Mouse (Mus musculus) adrenal gland, adult 8-10 months (tissue): ENCODE results near the gene Dnajc22. TPM values are rescaled to one million over a fixed set of nuclear protein-coding genes. Genes with fewer than 3 reads are reported as not detected.
A peak's percentile ranks its signal among the peaks of the same experiment; 100 is the strongest.
"Not testable (repeated sequence)": the region's sequence is repeated elsewhere in the genome, so short reads cannot be mapped to it uniquely, and the experiment has no call there.

Experiments
- DNase-seq: peaks from one replicate; pipeline ENCODE4 v3.0.0; 2022
- total RNA-seq, 4 experiments: library from RNA; stranded (reverse); gene quantifications; 2 replicates each; pipeline ENCODE4 v1.2.4; 2022

Dnajc22 gene
- total RNA-seq, result 1 to 10 TPM in 2 of 4 experiments, under 1 TPM in 2; 0.37 to 1.6 (median 1.2) TPM

DNA sequence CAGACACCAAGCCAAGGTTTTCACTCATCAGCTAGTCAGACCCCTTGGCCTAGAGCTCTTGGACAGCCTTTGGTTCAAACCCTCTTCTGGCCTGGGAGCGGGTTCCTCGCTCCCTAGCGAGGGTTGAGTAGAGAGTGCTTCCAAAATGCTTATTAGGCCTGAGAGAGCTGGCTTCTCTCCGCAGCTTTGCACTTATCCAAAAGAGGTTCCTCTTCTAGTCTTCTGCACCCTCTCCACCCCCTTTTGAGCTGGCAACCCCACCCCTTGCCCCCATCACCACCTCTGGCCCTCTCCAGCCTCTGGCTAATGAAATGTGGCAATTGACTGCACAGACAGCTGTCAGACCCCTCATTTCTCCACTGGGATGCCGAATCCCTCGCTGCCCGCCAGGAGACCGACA lies at the start of gene Dnajc22:
TSS of gene Dnajc22 (plus strand) at position 301 of the 400 bp plus-strand sequence.
- no peak for DNase-seq

DNA sequence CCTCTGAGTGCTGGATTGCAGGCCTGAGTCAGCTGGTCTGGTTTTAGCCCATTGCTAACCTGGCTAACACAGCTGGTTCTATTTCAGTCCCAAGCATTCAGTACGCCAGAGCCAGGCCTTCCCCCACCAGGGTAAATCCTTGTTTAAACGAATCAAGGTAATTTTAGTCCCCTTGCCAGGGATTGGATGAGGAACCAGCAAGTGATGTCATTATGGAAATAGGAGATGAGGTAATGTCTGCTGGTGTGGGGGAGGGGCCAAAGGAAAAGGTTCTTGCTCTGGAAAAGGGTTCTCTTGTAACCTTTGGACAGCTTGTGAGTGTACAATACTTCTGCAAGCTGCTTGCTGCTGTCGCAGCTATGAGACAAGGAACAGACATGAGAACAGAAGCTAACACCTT lies 48.1 kb upstream of the Dnajc22 start:
- no peak for DNase-seq

DNA sequence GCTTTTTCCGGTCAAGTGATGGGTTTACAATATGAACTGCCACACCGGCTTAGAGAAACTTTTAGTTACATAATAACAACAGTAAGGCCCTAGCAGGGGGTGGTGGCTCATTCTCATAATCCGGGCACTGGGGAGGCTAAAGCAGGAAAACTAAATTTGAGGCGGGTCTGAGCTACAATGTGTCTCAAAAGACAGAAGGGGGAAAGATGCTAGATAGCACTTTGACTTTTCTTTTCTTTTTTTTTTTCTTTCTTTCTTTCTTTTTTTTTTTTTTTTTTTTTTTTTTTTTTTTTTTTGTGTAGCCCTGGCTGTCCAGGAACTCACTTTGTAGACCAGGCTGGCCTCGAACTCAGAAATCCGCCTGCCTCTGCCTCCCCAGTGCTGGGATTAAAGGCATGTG lies 47.2 kb upstream of the Dnajc22 start:
- not testable (repeated sequence) for DNase-seq

DNA sequence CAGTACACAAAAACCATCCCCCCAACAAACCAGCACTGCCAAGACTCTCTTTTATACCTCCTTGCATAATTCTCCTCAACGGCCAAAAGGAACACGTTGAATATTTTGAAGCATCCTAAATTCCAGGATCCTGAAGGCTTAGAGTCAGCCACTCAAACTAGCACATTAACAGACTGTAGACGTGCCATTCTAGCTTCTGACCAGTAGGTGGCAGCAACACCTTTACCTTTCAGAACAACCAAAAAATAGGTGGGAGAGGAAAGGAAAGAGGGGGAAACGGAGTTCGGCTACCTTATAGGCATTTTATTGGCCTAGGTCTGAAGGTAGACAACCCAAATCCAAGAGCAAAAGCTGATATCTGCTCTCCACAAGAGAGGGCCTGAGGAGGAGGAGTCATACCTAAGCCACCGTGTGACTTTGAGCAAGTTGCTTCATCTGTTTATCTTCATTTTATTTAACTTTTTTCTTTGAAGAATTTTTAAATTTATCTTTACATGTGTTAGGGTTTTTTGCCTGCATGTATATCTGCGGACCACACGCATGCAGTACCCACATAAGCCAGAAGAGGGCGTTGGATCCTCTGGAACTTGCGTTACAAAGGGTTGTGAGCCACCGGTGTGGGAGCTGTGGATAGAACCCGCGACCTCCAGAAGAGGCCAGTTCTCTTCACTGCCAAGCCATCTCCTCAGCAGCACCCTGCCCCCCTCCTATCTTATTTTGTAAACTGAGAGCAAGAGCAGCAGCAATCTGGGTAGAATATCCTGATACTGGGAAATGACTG lies 43.3 kb upstream of the Dnajc22 start:
- DNase-seq, result no peak

DNA sequence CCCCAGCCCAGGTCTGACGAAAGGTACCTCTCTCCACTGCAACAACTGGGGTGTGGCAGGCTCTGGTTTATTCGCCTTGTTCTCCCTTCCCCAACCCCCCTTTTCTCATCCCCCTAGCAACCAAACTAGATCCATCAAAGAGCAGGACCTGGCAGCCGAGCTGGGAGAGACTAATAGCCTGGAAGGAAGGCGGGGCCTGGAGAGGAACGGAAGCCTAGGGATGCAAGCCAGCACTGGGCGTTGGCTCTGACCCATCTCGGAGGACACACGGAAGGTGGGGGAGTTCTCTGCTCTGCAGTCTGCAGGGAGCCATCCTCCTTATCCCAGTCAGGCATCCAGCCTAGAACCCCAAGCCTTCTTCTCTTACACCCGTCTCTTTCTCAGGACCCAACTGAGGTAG lies 39.6 kb upstream of the Dnajc22 start:
- DNase-seq, result no peak

DNA sequence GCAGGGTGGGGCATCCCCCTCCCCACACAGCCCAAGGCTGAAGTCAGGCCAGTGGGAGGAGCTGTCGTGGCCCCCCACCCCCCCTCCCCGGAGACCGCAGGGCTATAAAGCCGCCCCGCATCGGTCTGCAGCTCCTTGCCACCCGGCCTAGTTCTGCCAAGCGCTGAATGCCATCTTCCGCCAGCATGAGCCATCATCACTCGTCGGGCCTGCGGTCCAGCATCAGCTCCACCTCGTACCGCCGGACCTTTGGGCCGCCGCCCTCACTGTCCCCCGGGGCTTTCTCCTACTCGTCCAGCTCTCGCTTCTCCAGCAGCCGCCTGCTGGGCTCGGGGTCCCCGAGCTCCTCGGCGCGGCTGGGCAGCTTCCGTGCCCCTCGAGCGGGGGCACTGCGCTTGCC lies 37.9 kb upstream of the Dnajc22 start, which contains the start of gene Prph:
TSS of gene Prph (plus strand) at position 135 of the 400 bp plus-strand sequence.
- DNase-seq, result no peak

DNA sequence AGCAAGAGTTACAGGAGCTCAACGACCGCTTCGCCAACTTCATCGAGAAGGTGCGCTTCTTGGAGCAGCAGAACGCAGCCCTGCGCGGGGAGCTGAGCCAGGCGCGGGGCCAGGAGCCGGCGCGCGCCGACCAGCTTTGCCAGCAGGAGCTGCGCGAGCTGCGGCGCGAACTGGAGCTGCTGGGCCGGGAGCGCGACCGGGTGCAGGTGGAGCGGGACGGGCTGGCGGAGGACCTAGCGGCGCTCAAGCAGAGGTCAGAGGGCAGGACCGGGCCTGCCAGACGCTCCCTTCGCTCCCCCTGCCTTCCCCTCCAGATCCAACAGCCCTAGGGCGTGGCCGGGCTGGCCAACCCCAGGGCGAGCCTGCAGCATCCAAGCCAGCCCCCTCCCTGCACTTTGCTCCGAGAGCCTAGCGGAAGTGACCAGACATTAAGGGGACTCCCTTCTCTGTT lies 37.4 kb upstream of the Dnajc22 start:
- DNase-seq, result no peak

DNA sequence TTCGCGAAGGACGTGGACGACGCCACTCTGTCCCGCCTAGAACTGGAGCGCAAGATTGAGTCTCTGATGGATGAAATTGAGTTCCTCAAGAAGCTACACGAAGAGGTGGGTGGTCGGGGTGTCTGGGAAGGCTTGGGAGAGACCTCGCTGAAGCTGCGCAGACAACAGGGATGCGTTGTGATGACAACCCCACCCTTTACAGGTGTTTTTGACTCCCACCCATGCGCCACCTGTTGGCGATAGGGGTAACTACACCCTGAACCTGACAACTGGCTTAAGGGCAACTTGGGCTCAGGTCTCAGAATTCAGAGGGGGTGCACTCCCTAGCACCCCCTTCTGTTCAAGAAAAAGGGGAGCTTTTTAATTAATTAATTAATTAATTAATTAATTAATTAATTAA lies 36.6 kb upstream of the Dnajc22 start:
- no peak for DNase-seq

DNA sequence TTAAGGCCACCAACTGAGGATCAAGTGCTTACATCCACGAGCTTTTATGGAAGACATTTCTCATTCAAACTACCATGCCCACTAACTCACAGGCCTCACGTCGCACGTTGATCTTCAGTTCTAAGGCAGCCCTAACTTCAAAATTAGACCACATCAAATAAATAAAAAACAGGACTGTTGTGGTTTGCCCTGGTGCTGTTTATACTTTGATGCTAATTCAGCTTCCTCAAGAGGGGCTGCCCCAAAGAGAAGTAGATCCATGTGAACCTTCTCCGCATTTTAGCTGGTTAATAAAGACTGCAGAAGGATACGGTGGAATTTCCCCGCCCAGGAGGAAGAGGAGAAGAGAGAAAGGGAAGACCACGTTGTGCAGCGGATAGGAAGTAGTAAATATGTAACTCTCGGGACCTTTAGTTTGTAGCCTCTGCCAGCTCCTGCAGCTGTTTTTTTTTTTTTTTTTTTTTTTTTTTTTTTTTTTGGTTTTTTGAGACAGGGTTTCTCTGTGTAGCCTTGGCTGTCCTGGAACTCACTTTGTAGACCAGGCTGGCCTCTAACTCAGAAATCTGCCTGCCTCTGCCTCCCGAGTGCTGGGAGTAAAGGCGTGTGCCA lies 27.3 kb upstream of the Dnajc22 start:
- DNase-seq, result no peak

DNA sequence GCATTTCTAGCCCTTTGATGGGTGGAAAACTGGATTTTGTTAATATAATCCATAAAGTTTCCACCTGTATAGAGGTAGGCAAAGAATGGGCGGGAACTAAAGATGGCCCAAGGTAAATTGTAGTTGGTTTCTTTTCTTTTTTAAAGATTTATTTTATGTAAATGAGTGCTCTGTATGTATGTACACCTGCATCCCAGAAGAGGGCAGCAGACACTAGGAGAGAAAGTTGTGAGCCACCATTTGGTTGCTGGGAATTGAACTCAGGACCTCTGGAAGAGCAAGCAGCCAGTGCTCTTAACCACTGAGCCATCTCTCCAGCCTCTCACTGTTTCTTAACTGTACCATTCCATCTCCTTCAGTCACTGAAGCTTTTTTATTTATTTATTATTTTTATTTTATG lies 21.0 kb upstream of the Dnajc22 start:
- no peak for DNase-seq

DNA sequence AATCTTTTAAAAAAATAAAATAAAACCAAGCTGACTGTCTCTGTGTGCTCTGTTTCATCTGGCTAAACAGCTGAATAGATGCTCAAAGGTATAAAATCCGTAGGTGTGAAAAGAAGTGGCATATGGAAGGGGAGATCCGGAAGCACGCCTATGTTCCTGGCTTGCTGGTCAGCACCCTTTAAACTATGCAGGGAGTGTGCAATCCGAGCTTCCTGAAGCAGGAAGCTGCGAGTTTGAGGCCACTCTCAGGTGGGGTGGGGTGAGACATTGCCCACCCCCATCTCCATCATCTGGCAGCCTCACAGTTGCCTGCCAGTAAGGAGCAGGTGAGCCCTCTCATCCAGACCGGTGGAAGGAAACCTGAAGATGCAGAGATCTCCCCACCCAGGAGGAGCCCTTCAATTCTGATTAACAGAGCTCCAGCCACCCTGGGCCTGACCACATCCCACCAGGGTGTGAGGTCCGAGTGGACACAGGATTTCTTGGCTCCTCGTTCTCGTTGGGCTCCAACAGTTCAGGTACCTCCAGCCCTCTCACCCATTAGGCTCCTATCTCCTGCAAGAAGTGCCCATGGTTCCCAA lies 18.9 kb upstream of the Dnajc22 start, which contains the start of gene Troap:
TSS of gene Troap (plus strand) at position 557 of the 581 bp plus-strand sequence.
- no peak for DNase-seq

DNA sequence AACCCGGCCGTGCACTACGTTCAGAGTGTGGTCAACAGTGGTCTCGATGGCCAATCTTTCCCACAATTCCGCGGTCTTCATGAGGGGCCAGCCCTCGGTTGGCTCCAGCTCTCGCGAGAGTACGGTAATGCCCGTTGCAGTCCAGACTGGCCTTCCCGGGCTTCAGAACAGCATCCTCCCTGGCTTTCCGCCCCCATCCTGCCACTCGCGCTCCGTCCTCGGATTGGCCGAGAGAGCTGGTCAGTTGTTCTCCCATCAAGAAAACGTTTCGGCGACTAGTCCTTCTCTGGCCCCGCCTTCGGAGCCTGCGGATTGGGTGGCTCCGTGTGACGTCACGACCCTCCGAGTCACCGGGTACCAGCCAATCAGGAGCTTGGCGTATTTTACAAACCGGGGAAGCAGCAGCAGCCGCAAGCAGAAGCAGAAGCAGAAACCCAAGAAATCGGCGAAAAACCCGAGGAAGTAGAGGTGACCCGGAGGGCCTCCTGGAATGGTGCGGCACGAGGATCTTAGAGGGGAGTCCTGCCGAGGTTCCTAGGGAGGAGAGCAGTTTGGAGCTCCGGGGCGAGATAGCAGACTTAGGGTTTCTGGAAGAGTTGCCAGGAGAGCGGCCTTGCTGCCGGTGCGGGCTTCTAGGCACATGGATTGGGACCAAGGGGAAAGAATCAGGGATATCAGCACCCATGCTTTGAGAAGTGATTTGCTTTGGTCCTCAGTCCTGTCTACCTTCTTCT lies 18.2 kb upstream of the Dnajc22 start:
- DNase-seq, result peak; percentile 97

DNA sequence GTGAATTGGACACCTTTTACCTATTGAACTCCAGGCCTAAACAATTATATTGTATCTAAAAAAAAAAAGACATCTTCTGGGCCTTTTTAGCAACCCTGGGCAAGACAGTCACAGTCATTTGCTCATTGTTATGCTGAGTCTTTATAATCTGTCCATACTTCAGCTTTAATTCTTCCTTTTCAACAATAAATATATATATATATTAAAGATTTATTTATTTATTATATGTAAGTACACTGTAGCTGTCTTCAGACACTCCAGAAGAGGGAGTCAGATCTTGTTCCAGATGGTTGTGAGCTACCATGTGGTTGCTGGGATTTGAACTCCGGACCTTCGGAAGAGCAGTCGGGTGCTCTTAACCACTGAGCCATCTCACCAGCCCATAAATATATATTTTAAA lies 17.0 kb upstream of the Dnajc22 start:
- not testable (repeated sequence) for DNase-seq

DNA sequence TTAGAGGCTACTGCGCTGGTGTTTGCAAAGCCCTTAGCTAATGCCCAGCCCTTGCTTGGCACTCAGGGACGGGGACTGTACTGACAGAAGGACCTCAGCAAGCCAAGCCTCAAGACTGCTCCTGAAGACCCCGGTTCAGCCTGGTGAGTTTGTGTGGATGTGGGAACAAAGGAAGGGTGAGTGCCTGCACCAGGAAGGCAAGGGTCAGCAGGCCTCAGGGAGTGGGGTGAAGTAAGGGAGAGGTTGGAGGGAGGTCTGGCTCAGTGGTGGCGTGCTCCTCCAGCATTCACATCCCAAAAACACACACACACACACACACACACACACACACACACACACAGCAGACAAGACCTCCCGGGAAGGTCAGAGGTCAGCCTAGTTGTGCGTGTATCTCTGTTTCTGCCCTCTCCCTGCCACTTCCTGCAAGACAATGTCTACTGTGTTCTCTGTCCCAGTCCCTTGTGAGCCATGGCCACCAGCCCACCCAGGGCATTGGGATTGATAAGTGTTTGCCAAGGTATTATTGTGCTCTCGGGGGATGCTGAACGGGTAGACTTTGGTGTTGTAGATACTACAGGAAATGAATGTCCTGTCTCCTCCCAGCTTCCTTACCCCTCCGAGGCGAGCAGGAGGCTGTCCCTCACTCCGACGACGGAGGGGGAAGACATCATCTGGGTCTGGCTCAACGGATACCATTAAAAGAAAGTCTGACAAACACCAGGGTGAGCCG lies 14.6 kb upstream of the Dnajc22 start:
- no peak for DNase-seq

DNA sequence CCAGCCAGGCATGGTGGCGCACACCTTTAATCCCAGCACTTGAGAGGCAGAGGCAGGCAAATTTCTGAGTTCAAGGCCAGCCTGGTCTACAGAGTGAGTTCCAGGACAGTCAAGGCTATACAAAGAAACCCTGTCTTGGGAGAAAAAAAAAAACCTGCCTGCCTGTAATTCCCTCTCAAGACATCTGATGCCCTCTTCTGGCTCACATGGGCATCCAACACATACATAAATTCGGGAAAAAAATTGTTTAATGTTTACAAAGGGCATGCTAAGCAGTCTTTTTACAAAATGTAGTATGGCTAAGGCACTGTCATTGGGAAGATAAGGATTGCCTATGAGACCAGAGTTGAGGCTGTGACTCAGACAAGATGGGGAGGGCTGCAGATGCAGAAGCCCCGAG lies 13.2 kb upstream of the Dnajc22 start:
- no peak for DNase-seq

DNA sequence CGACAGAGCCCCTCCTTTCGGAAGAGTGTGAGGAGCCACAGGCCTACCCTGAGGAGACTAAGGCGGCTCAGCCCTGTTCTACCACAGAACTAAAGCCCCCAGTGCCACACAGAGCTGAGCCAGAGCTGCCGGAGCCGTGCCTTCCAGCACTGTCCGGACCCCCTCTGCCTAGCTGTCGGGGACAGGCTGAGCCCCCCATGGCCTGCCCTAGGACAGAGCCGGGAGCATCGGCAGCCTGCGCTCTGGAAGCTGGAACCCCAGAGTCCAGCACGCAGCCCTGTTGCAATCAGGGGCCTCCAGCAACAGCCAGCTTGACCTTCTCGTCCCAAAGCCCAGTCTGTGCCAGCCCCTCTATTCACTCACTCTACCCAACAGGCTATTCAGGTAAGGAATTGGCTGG lies 10.6 kb upstream of the Dnajc22 start:
- no peak for DNase-seq

DNA sequence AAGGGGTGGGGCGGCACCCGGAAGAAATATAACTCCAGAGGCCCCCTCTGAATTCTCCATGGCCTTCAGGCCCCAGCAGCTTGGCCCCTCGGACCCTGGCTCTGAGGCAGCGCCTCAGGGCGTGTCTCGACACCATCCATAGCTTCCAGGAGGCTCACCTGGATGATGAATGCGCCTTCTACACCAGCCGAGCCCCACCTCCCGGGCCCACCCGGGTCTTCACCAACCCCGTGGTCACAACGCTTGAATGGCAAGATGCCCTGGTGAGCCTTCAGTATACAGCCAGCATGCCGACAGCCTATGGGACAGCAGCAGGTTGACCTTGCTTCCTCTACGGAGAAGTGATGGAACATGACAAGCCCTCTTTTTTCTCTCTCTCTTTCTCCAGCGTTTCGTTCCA lies 10.1 kb upstream of the Dnajc22 start:
- no peak for DNase-seq

DNA sequence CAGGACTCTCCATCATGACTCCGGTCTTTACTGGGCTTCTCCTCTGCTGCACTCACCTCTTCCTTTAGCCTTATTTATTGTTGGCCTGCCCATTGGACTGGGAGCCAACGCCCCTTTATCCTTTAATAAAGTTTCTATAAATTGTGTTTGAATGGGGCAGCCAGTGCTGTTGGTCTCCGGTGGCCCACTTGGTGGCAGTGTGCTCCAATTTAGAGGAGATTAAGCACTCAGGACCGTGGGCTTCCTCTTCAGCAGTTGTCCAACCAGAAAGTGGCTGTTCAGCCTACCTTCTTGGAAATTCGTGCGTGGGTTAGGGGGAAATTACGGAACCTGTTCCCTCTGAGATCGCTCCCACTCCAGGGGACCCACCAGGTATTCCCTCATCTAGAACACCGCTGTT lies 9.7 kb upstream of the Dnajc22 start:
- no peak for DNase-seq

DNA sequence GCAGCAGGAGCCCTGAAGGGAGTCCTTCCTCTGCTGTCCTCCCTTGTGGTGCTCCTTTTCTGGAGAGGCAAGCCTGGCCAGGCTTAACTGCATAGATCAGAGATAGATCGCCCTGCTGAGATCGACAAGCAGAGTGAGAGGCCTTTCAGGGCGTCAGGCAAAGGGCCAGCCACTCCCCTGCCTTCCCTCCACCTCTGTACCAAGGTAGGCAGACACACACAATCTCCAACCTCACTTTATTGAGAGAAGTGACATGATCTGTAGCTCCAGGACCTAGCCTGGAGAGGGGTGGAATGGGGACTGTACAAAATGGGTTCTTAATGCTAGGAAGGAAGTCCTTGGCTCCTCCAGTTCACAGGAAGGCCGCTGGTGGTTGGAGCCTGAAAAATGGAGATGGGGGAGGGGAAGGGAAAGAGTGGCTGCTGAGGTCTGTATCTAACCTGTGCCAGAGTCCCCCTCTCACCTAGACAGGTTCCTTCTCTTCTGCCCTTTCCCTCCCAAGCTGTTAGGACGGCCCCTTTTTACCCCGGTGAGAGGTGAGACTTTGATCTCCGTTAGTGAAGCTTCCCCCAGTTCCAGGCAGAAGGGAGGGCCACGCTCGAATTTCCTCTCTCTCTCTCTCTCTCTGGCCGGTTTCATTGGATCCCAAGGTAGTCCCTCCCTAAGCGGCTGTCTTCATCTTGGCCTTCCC lies 9.0 kb upstream of the Dnajc22 start:
- DNase-seq, result no peak

DNA sequence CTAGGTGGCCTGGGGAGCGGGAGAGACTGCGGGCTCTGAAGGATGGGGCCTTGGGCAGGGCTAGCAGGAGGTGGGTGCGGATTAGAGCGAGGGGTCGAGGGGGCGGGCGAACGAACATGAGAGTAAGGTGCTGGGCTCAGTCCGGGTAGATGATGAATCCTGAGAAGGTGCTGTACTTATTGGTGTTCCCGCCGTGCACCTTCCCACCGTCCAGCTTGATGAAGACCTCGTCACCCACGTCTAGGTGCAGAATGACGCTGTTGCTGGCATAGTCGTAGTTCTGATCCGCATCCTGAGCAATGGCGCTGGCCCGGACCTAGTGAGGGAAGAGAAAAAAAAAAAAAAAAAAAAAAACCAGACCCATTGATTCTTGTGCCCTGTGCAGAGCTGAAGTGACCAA lies 8.4 kb upstream of the Dnajc22 start:
- DNase-seq, result no peak

DNA sequence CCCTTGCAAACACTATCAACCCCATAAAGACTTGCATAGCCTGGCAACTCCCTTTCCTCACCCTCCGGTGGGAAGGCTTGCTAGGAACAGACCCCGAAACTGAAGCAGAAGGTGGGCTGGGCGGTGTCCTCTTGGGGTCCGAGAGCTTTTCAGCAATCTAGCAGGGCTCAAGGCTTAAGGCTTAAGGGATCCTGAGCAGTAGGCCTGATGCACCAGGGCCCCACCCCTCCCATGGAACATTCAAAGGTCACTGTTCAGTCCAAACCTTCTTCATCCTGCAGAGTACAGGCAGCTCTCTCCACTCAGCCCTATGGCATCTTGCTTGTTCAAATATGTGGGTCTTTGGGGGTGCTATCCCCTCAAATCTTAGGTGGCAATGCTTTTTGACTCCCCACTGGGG lies 7.0 kb upstream of the Dnajc22 start:
- no peak for DNase-seq
